Mouse (Mus musculus) right cerebral cortex, postnatal 4 days (tissue): Measurements from ENCODE around the gene Usp21.
"Not testable (repeated sequence)": the region's sequence is repeated elsewhere in the genome, so short reads cannot be mapped to it uniquely, and the experiment has no call there.

Source experiments
- DNase-seq: peaks from one replicate; pipeline ENCODE4 v3.0.0-alpha.2; 2022

The Usp21 gene

GRCm38 (mm10) chr1:171287136-171288081 lies at the start of gene Usp21:
Gene Usp21 (minus strand): TSS chr1:171287991.
- DNase-seq: peak; percentile 93

- no peak for DNase-seq
These were observed 42.4 kb upstream of the Usp21 start for GRCm38 (mm10) chr1:171330216-171330560.

- peak; percentile 81 for DNase-seq
These were observed 41.8 kb upstream of the Usp21 start for GRCm38 (mm10) chr1:171329433-171330215.

- DNase-seq: peak; percentile 88
These were observed 41.1 kb upstream of the Usp21 start, which contains the start of gene Dedd for GRCm38 (mm10) chr1:171328839-171329432. Gene Dedd (plus strand): TSS chr1:171329145.

GRCm38 (mm10) chr1:171328244-171328643 lies 40.5 kb upstream of the Usp21 start:
- no peak for DNase-seq

GRCm38 (mm10) chr1:171326588-171326987 lies 38.8 kb upstream of the Usp21 start:
- not testable (repeated sequence) for DNase-seq

- no peak for DNase-seq
These were observed 37.8 kb upstream of the Usp21 start for GRCm38 (mm10) chr1:171325571-171325970.

GRCm38 (mm10) chr1:171322012-171322411 lies 34.2 kb upstream of the Usp21 start:
- DNase-seq: no peak

GRCm38 (mm10) chr1:171321415-171321814 lies 33.6 kb upstream of the Usp21 start:
- DNase-seq: no peak

GRCm38 (mm10) chr1:171320151-171320550 lies 32.4 kb upstream of the Usp21 start:
- no peak for DNase-seq

GRCm38 (mm10) chr1:171319748-171320147 lies 32.0 kb upstream of the Usp21 start:
- no peak for DNase-seq

- DNase-seq: no peak
These were observed 21.5 kb upstream of the Usp21 start for GRCm38 (mm10) chr1:171309321-171309720.

- not testable (repeated sequence) for DNase-seq
These were observed 18.4 kb upstream of the Usp21 start for GRCm38 (mm10) chr1:171306157-171306556.

GRCm38 (mm10) chr1:171298226-171298625 lies 10.4 kb upstream of the Usp21 start:
- DNase-seq: no peak

- DNase-seq: no peak
These were observed 7.2 kb upstream of the Usp21 start for GRCm38 (mm10) chr1:171295063-171295402.

- DNase-seq: peak; percentile 74
These were observed 6.7 kb upstream of the Usp21 start, which contains the start of gene Ufc1 for GRCm38 (mm10) chr1:171294298-171295062. Gene Ufc1 (minus strand): TSS chr1:171295024.

- no peak for DNase-seq
These were observed 6.1 kb upstream of the Usp21 start for GRCm38 (mm10) chr1:171293906-171294297.

GRCm38 (mm10) chr1:171293351-171293750 lies 5.6 kb upstream of the Usp21 start:
- DNase-seq: no peak

GRCm38 (mm10) chr1:171288328-171288727 lies 537 bp upstream of the Usp21 start:
- DNase-seq: no peak

GRCm38 (mm10) chr1:171286517-171286916 lies 1.3 kb downstream of the Usp21 start:
- DNase-seq: no peak

GRCm38 (mm10) chr1:171285096-171285892 lies 2.5 kb downstream of the Usp21 start:
- no peak for DNase-seq

- no peak for DNase-seq
These were observed 3.3 kb downstream of the Usp21 start for GRCm38 (mm10) chr1:171284491-171284890.
